In the genomic region with DNA sequence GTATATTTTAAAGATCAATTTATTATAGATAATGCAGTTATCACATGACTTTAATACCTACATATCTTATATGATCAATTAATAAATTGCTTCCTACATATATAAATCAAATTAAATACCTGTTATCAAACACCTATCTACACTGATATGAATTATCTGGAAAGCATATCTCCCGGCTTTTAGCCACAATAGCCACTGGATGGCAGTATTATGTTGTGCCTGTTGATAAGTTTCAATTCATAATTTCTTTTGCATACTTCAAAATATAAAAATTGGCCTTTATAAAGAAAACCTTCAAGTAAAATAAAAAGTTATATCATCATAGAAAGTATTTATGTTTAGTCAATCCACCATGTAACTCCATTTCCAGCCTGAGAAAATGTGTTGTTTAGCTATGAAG, we compare ENCODE assay signal across 18 mouse cellular contexts.
DNase-seq lines count a peak whose midpoint lies in the region; ATAC-seq and TF ChIP-seq lines count a peak whose summit lies in the region.
"Had no signal": no experiment of that assay in that cellular context is flagged by ENCODE, and none has a peak within 500 bp of the region (broad histone marks: within the 10 kb centered on the region; RNA-seq: fewer than 3 reads in every experiment).

No protein-coding gene starts in this region.

- no peak for ATAC-seq in forebrain, postnatal 0 days
- ATAC-seq in forebrain, embryonic 13.5 days = no peak
- no peak for ATAC-seq in limb, embryonic 14.5 days (ENCODE audit: low FRiP score, low read depth)
- ATAC-seq: forebrain, embryonic 15.5 days; intestine, embryonic 16.5 days; liver, embryonic 12.5 days had no signal

- H3K9me3 ChIP-seq in forebrain, postnatal 0 days (ENCODE audit: low read length) = no peaks in the 10 kb centered on the region
- H3K9me3 ChIP-seq in forebrain, embryonic 13.5 days (replicated peaks) = no peaks in the 10 kb centered on the region
- H3K9me3 ChIP-seq in limb, embryonic 14.5 days (ENCODE audit: control insufficient read depth, low read length) = no peaks in the 10 kb centered on the region
- no peaks in the 10 kb centered on the region for H3K9me3 ChIP-seq in limb, embryonic 10.5 days (replicated peaks)
- H3K9me3 ChIP-seq: forebrain, embryonic 15.5 days; liver, embryonic 12.5 days had no signal

- H3K9ac ChIP-seq in forebrain, postnatal 0 days = no peak overlapping the region
- no peak overlapping the region for H3K9ac ChIP-seq in forebrain, embryonic 13.5 days
- no peak overlapping the region for H3K9ac ChIP-seq in limb, embryonic 14.5 days (ENCODE audit: low read depth, low read length, severe bottlenecking)
- H3K9ac ChIP-seq: forebrain, embryonic 15.5 days; liver, embryonic 12.5 days had no signal

- H3K27me3 ChIP-seq in forebrain, postnatal 0 days (ENCODE audit: insufficient read depth, low read length) = no peaks in the 10 kb centered on the region
- H3K27me3 ChIP-seq in forebrain, embryonic 13.5 days = no peaks in the 10 kb centered on the region
- H3K27me3 ChIP-seq in limb, embryonic 14.5 days (ENCODE audit: control insufficient read depth, insufficient read depth, low read length) = no peaks in the 10 kb centered on the region
- H3K27me3 ChIP-seq in limb, embryonic 10.5 days (ENCODE audit: low read depth, poor library complexity, severe bottlenecking) = no peaks in the 10 kb centered on the region
- H3K27me3 ChIP-seq: forebrain, embryonic 15.5 days; liver, embryonic 12.5 days had no signal

- no peaks in the 10 kb centered on the region for H3K36me3 ChIP-seq in forebrain, postnatal 0 days (ENCODE audit: insufficient read depth)
- no peaks in the 10 kb centered on the region for H3K36me3 ChIP-seq in forebrain, embryonic 13.5 days (ENCODE audit: poor library complexity, severe bottlenecking)
- H3K36me3 ChIP-seq in limb, embryonic 14.5 days (ENCODE audit: control insufficient read depth, insufficient read depth, low read length) = no peaks in the 10 kb centered on the region
- no peaks in the 10 kb centered on the region for H3K36me3 ChIP-seq in limb, embryonic 10.5 days
- H3K36me3 ChIP-seq: forebrain, embryonic 15.5 days; liver, embryonic 12.5 days had no signal

- no peak overlapping the region for H3K4me3 ChIP-seq in forebrain, postnatal 0 days (ENCODE audit: low read depth, low read length)
- H3K4me3 ChIP-seq in forebrain, embryonic 13.5 days = no peak overlapping the region
- no peak overlapping the region for H3K4me3 ChIP-seq in limb, embryonic 14.5 days (replicated peaks; ENCODE audit: low read length)
- no peak overlapping the region for H3K4me3 ChIP-seq in limb, embryonic 10.5 days
- H3K4me3 ChIP-seq: forebrain, embryonic 15.5 days; liver, embryonic 12.5 days had no signal

- H3K4me2 ChIP-seq in forebrain, postnatal 0 days (ENCODE audit: low read depth) = no peak overlapping the region
- no peak overlapping the region for H3K4me2 ChIP-seq in forebrain, embryonic 13.5 days
- no peak overlapping the region for H3K4me2 ChIP-seq in limb, embryonic 14.5 days (replicated peaks; ENCODE audit: low read depth, low read length, severe bottlenecking)
- H3K4me2 ChIP-seq: forebrain, embryonic 15.5 days; heart, embryonic 11.5 days; liver, embryonic 12.5 days; midbrain, embryonic 11.5 days had no signal

- TF ChIP-seq CTCF in forebrain, postnatal 0 days (IDR thresholded peaks at IDR 0.05; ENCODE audit: low read depth) = peak; percentile 65

- no peak overlapping the region for H3K27ac ChIP-seq in forebrain, postnatal 0 days (ENCODE audit: low read depth, low read length)
- no peak overlapping the region for H3K27ac ChIP-seq in forebrain, embryonic 13.5 days
- H3K27ac ChIP-seq in limb, embryonic 14.5 days (replicated peaks; ENCODE audit: low read depth, low read length) = no peak overlapping the region
- no peak overlapping the region for H3K27ac ChIP-seq in limb, embryonic 10.5 days
- H3K27ac ChIP-seq: forebrain, embryonic 15.5 days; liver, embryonic 12.5 days had no signal

- peak; percentile 55 for DNase-seq in forebrain, postnatal 0 days
- peak; percentile 33 for DNase-seq in limb, embryonic 14.5 days (ENCODE audit: low spot score)
- no peak for DNase-seq in limb, embryonic 10.5 days (ENCODE audit: low spot score)
- DNase-seq in 416B (ENCODE audit: low read depth) = peak; percentile 11
- DNase-seq in brain, adult 2 months (ENCODE audit: low read depth, low spot score) = peak; percentile 38
- DNase-seq in heart, adult 11 months = no peak
- no peak for DNase-seq in urinary bladder, adult 18-20 months (ENCODE audit: low spot score in 2 of 2)
- DNase-seq: cerebellum, adult 9-10 months; gastrocnemius, postnatal 10 days; heart, postnatal 36 days; kidney, postnatal 14 days; lung, postnatal 36 days had no signal

- H3K4me1 ChIP-seq in forebrain, postnatal 0 days (ENCODE audit: insufficient read depth) = no peaks in the 10 kb centered on the region
- H3K4me1 ChIP-seq in forebrain, embryonic 13.5 days = no peaks in the 10 kb centered on the region
- H3K4me1 ChIP-seq in limb, embryonic 14.5 days (ENCODE audit: control insufficient read depth, insufficient read depth, low read length) = no peaks in the 10 kb centered on the region
- H3K4me1 ChIP-seq in limb, embryonic 10.5 days = no peaks in the 10 kb centered on the region
- H3K4me1 ChIP-seq: forebrain, embryonic 15.5 days; liver, embryonic 12.5 days had no signal

- WGBS in forebrain, postnatal 0 days = 78% methylated on average over 1 of the region's 1 CpGs
- WGBS in forebrain, embryonic 13.5 days = 83% methylated on average over 1 of the region's 1 CpGs
- WGBS in limb, embryonic 14.5 days = 76% methylated on average over 1 of the region's 1 CpGs
- WGBS in limb, embryonic 10.5 days = 86% methylated on average over 1 of the region's 1 CpGs

- TF ChIP-seq POLR2A in limb, embryonic 14.5 days (IDR thresholded peaks at IDR 0.05; ENCODE audit: borderline replicate concordance, extremely low read depth, insufficient read depth, insufficient read length) = no peak

Comparison
In these comparisons a context has a peak if more than half of its experiments do, and no peak if none do; other contexts are left out.
1. DNase-seq: peak in forebrain, postnatal 0 days (single experiment), limb, embryonic 14.5 days (single experiment), 416B (single experiment) and brain, adult 2 months (single experiment); none in limb, embryonic 10.5 days (single experiment), heart, adult 11 months (single experiment) and urinary bladder, adult 18-20 months (0 of 2).